ENCODE assay signal across 8 mouse cellular contexts in the genomic region with DNA sequence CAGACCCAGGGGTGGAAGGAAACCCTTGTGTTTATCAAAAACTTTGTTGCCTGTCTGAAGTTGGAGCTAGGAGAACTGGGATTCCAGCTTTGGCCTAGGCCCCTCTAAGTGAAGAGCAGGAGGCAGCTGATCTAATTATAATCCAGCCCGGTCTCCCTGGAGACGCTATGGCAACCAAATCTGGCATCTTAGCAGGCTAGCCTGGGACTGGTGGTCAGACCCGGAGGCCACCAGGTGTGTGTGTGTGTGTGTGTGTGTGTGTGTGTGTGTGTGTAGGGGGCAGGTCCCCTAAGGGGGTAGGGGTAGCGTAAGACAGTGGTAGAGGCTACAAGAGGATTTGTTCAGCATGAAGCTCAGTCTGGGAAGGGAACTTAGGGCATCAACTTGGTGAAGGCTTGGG. TPM values are rescaled to one million over a fixed set of nuclear protein-coding genes. Genes with fewer than 3 reads are reported as not detected.
DNase-seq lines count a peak whose midpoint lies in the region; ATAC-seq and TF ChIP-seq lines count a peak whose summit lies in the region.

No protein-coding gene starts in this region.

- intact Hi-C loops in heart, adult 2 months (cut with DNase I): loop anchor here (5.0 kb wide), 2 partner anchors 42 to 68 kb away; partner anchors contain the start of gene Usp19

- no peaks in the 10 kb centered on the region for H3K79me2 ChIP-seq in heart, adult 2 months (replicated peaks; ENCODE audit: control insufficient read depth, insufficient read depth, low read length)

- peak; percentile 37 for ATAC-seq in heart, embryonic 15.5 days (replicated peaks; ENCODE audit: insufficient number of reproducible peaks, insufficient read depth, low FRiP score, low read depth)
- peak; percentile 0; the same call in 1 of the 2 replicates for ATAC-seq in limb, embryonic 12.5 days (ENCODE audit: insufficient number of reproducible peaks, insufficient read depth, low FRiP score, low TSS enrichment, low read depth)
- ATAC-seq in neural tube, embryonic 15.5 days (ENCODE audit: low FRiP score): peak; percentile 4; the same call in 1 of the 2 replicates
- ATAC-seq in erythroid progenitor cell, adult 5-6 weeks (replicated peaks; ENCODE audit: low FRiP score, poor library complexity, severe bottlenecking): no peak

- peaks cover 22% of the 10 kb centered on the region for H3K36me3 ChIP-seq in heart, embryonic 10.5 days
- no peaks in the 10 kb centered on the region for H3K36me3 ChIP-seq in heart, adult 2 months (ENCODE audit: control insufficient read depth, insufficient read depth, low read length)
- peaks cover 14% of the 10 kb centered on the region for H3K36me3 ChIP-seq in heart, embryonic 15.5 days
- peaks cover 23% of the 10 kb centered on the region for H3K36me3 ChIP-seq in limb, embryonic 12.5 days
- H3K36me3 ChIP-seq in neural tube, embryonic 15.5 days: peaks cover 18% of the 10 kb centered on the region

- no peak for TF ChIP-seq POLR2A in heart, adult 2 months (IDR thresholded peaks at IDR 0.05; ENCODE audit: insufficient read depth, low read depth, low read length)

- no peak for TF ChIP-seq CTCF in heart, adult 2 months (IDR thresholded peaks at IDR 0.05)

- WGBS in heart, embryonic 10.5 days: 38% methylated on average over 4 of the region's 4 CpGs
- WGBS in heart, adult 2 months: 55% methylated on average over 4 of the region's 4 CpGs
- WGBS in heart, embryonic 15.5 days: 34% methylated on average over 4 of the region's 4 CpGs
- 45% methylated on average over 4 of the region's 4 CpGs for WGBS in limb, embryonic 12.5 days
- WGBS in neural tube, embryonic 15.5 days: 22% methylated on average over 4 of the region's 4 CpGs

- H3K27ac ChIP-seq in heart, embryonic 10.5 days: peak overlapping the region; percentile 95
- H3K27ac ChIP-seq in heart, adult 2 months: no peak overlapping the region
- H3K27ac ChIP-seq in heart, embryonic 15.5 days: peak overlapping the region; percentile 94
- H3K27ac ChIP-seq in limb, embryonic 12.5 days: peak overlapping the region; percentile 80
- peak overlapping the region; percentile 87 for H3K27ac ChIP-seq in neural tube, embryonic 15.5 days (replicated peaks)

- peaks cover 59% of the 10 kb centered on the region for H3K4me1 ChIP-seq in heart, embryonic 10.5 days
- 0 out of 2 replicates have a peak, but pooled peaks cover 2% of the 10 kb centered on the region for H3K4me1 ChIP-seq in heart, adult 2 months (ENCODE audit: control insufficient read depth, insufficient read depth, low read length)
- H3K4me1 ChIP-seq in heart, embryonic 15.5 days (replicated peaks): peaks cover 50% of the 10 kb centered on the region
- H3K4me1 ChIP-seq in limb, embryonic 12.5 days (replicated peaks): peaks cover 45% of the 10 kb centered on the region
- H3K4me1 ChIP-seq in neural tube, embryonic 15.5 days: peaks cover 50% of the 10 kb centered on the region

- peak overlapping the region; percentile 74 for H3K4me3 ChIP-seq in heart, embryonic 10.5 days
- H3K4me3 ChIP-seq in heart, adult 2 months: no peak overlapping the region
- H3K4me3 ChIP-seq in heart, embryonic 15.5 days: peak overlapping the region; percentile 23
- peak overlapping the region; percentile 57; the same call in 1 of the 2 replicates for H3K4me3 ChIP-seq in limb, embryonic 12.5 days (replicated peaks)
- H3K4me3 ChIP-seq in neural tube, embryonic 15.5 days (replicated peaks): peak overlapping the region; percentile 74

- no peak for TF ChIP-seq EP300 in heart, adult 2 months (IDR thresholded peaks at IDR 0.05; ENCODE audit: insufficient read depth, low read depth, low read length)

- no peaks in the 10 kb centered on the region for H3K27me3 ChIP-seq in heart, embryonic 10.5 days (ENCODE audit: insufficient read depth, poor library complexity, severe bottlenecking)
- no peaks in the 10 kb centered on the region for H3K27me3 ChIP-seq in heart, adult 2 months (ENCODE audit: control insufficient read depth, insufficient read depth, low read length)
- no peaks in the 10 kb centered on the region for H3K27me3 ChIP-seq in heart, embryonic 15.5 days
- no peaks in the 10 kb centered on the region for H3K27me3 ChIP-seq in limb, embryonic 12.5 days
- no peaks in the 10 kb centered on the region for H3K27me3 ChIP-seq in neural tube, embryonic 15.5 days (replicated peaks)

- H3K4me2 ChIP-seq in heart, embryonic 15.5 days: peak overlapping the region; percentile 94
- H3K4me2 ChIP-seq in limb, embryonic 12.5 days: peak overlapping the region; percentile 74
- H3K4me2 ChIP-seq in neural tube, embryonic 15.5 days: peak overlapping the region; percentile 83

- peak; percentile 92 for DNase-seq in heart, embryonic 10.5 days (ENCODE audit: low spot score)
- DNase-seq in heart, adult 2 months: no peak
- DNase-seq in brain, adult 2 months (ENCODE audit: low read depth, low spot score): peak; percentile 80
- DNase-seq in thymus, postnatal 36 days: no peak

- no peak overlapping the region for H3K9ac ChIP-seq in heart, adult 2 months (ENCODE audit: low read depth, low read length)
- H3K9ac ChIP-seq in heart, embryonic 15.5 days: peak overlapping the region; percentile 32; the same call in 1 of the 2 replicates
- H3K9ac ChIP-seq in limb, embryonic 12.5 days (replicated peaks): peak overlapping the region; percentile 37
- H3K9ac ChIP-seq in neural tube, embryonic 15.5 days (replicated peaks): no peak overlapping the region

- no peaks in the 10 kb centered on the region for H3K9me3 ChIP-seq in heart, embryonic 10.5 days
- H3K9me3 ChIP-seq in heart, embryonic 15.5 days (replicated peaks): no peaks in the 10 kb centered on the region
- H3K9me3 ChIP-seq in limb, embryonic 12.5 days: no peaks in the 10 kb centered on the region
- no peaks in the 10 kb centered on the region for H3K9me3 ChIP-seq in neural tube, embryonic 15.5 days (replicated peaks)

RNA-seq across cellular contexts. Expression of gene Ccdc71, which starts 10.5 kb away (rescaled TPM):
- 46.6 and 61.1 TPM in 2 replicates for polyA plus RNA-seq in heart, embryonic 10.5 days (2016; fragmentation: Nextera tagmentation; extraction: Ambion mirVana)
- total RNA-seq in heart, adult 2 months (2021): 10 to 100 TPM; 22.5 to 26.6 TPM
- 14.7 and 16.7 TPM in 2 replicates for polyA plus RNA-seq in heart, adult 2 months (2012; rRNA removed)
- 32.2 and 42.1 TPM in 2 replicates for polyA plus RNA-seq in heart, embryonic 15.5 days (2015; fragmentation: Nextera tagmentation; extraction: Ambion mirVana)
- polyA plus RNA-seq in limb, embryonic 12.5 days (2016; fragmentation: Nextera tagmentation; extraction: Ambion mirVana): 44.6 and 49.5 TPM in 2 replicates
- polyA plus RNA-seq in neural tube, embryonic 15.5 days (2015; fragmentation: Nextera tagmentation; extraction: Ambion mirVana): 53.7 and 64.4 TPM in 2 replicates
- total RNA-seq in erythroid progenitor cell, adult 5-6 weeks (2015; ENCODE audit: low replicate concordance): 3.4 and 23.4 TPM in 2 replicates
- 9.5 and 14.6 TPM in 2 replicates for total RNA-seq in erythroid progenitor cell, adult 5-6 weeks (2017; ENCODE audit: low replicate concordance)

RNA-seq across cellular contexts. Expression of gene Klhdc8b, which starts 11.5 kb away (rescaled TPM):
- polyA plus RNA-seq in heart, embryonic 10.5 days (2016; fragmentation: Nextera tagmentation; extraction: Ambion mirVana): 86.8 and 106 TPM in 2 replicates
- total RNA-seq in heart, adult 2 months (2021): 1 to 10 TPM; 4.9 to 5.8 TPM
- polyA plus RNA-seq in heart, adult 2 months (2012; rRNA removed): 21.5 and 26.6 TPM in 2 replicates
- polyA plus RNA-seq in heart, embryonic 15.5 days (2015; fragmentation: Nextera tagmentation; extraction: Ambion mirVana): 95.7 and 103 TPM in 2 replicates
- polyA plus RNA-seq in limb, embryonic 12.5 days (2016; fragmentation: Nextera tagmentation; extraction: Ambion mirVana): 33.0 and 36.0 TPM in 2 replicates
- polyA plus RNA-seq in neural tube, embryonic 15.5 days (2015; fragmentation: Nextera tagmentation; extraction: Ambion mirVana): 58.4 and 59.8 TPM in 2 replicates
- 2.5 and 2.9 TPM in 2 replicates for total RNA-seq in erythroid progenitor cell, adult 5-6 weeks (2015; ENCODE audit: low replicate concordance)
- 5.4 TPM in 1 of 2 replicates, not detected in the other for total RNA-seq in erythroid progenitor cell, adult 5-6 weeks (2017; ENCODE audit: low replicate concordance)

RNA-seq across cellular contexts. Expression of gene BC048562, which starts 13.6 kb away (rescaled TPM):
- not detected in 2 replicates for polyA plus RNA-seq in heart, embryonic 10.5 days (2016; fragmentation: Nextera tagmentation; extraction: Ambion mirVana)
- total RNA-seq in heart, adult 2 months (2021): not detected
- polyA plus RNA-seq in heart, adult 2 months (2012; rRNA removed): not detected in 2 replicates
- polyA plus RNA-seq in heart, embryonic 15.5 days (2015; fragmentation: Nextera tagmentation; extraction: Ambion mirVana): not detected in 2 replicates
- not detected in 2 replicates for polyA plus RNA-seq in limb, embryonic 12.5 days (2016; fragmentation: Nextera tagmentation; extraction: Ambion mirVana)
- not detected in 2 replicates for polyA plus RNA-seq in neural tube, embryonic 15.5 days (2015; fragmentation: Nextera tagmentation; extraction: Ambion mirVana)
- total RNA-seq in erythroid progenitor cell, adult 5-6 weeks (2015; ENCODE audit: low replicate concordance): not detected in 2 replicates
- not detected in 2 replicates for total RNA-seq in erythroid progenitor cell, adult 5-6 weeks (2017; ENCODE audit: low replicate concordance)

RNA-seq across cellular contexts. Expression of gene Ccdc36, which starts 21.6 kb away (rescaled TPM):
- 1.1 and 1.5 TPM in 2 replicates for polyA plus RNA-seq in heart, embryonic 10.5 days (2016; fragmentation: Nextera tagmentation; extraction: Ambion mirVana)
- not detected for total RNA-seq in heart, adult 2 months (2021)
- not detected in 2 replicates for polyA plus RNA-seq in heart, adult 2 months (2012; rRNA removed)
- polyA plus RNA-seq in heart, embryonic 15.5 days (2015; fragmentation: Nextera tagmentation; extraction: Ambion mirVana): 0.84 and 1.1 TPM in 2 replicates
- polyA plus RNA-seq in limb, embryonic 12.5 days (2016; fragmentation: Nextera tagmentation; extraction: Ambion mirVana): 2.1 and 2.4 TPM in 2 replicates
- 1.3 and 1.7 TPM in 2 replicates for polyA plus RNA-seq in neural tube, embryonic 15.5 days (2015; fragmentation: Nextera tagmentation; extraction: Ambion mirVana)
- not detected in 2 replicates for total RNA-seq in erythroid progenitor cell, adult 5-6 weeks (2015; ENCODE audit: low replicate concordance)
- 1.1 TPM in 1 of 2 replicates, not detected in the other for total RNA-seq in erythroid progenitor cell, adult 5-6 weeks (2017; ENCODE audit: low replicate concordance)

RNA-seq across cellular contexts. Expression of gene Lamb2, which starts 29.7 kb away (rescaled TPM):
- polyA plus RNA-seq in heart, embryonic 10.5 days (2016; fragmentation: Nextera tagmentation; extraction: Ambion mirVana): 46.3 and 57.4 TPM in 2 replicates
- 100 to 1,000 TPM; 326 to 360 TPM for total RNA-seq in heart, adult 2 months (2021)
- polyA plus RNA-seq in heart, adult 2 months (2012; rRNA removed): 272 and 392 TPM in 2 replicates
- polyA plus RNA-seq in heart, embryonic 15.5 days (2015; fragmentation: Nextera tagmentation; extraction: Ambion mirVana): 55.5 and 64.2 TPM in 2 replicates
- 40.8 and 43.7 TPM in 2 replicates for polyA plus RNA-seq in limb, embryonic 12.5 days (2016; fragmentation: Nextera tagmentation; extraction: Ambion mirVana)
- 17.5 and 18.8 TPM in 2 replicates for polyA plus RNA-seq in neural tube, embryonic 15.5 days (2015; fragmentation: Nextera tagmentation; extraction: Ambion mirVana)
- total RNA-seq in erythroid progenitor cell, adult 5-6 weeks (2015; ENCODE audit: low replicate concordance): not detected in 2 replicates
- total RNA-seq in erythroid progenitor cell, adult 5-6 weeks (2017; ENCODE audit: low replicate concordance): not detected in 2 replicates

Comparison
In these comparisons a context has a peak if more than half of its experiments do, and no peak if none do; other contexts are left out.
1. DNase-seq: peak in heart, embryonic 10.5 days (single experiment) and brain, adult 2 months (single experiment); none in heart, adult 2 months (0 of 2) and thymus, postnatal 36 days (0 of 2).
2. H3K9ac ChIP-seq: peak in heart, embryonic 15.5 days (single experiment) and limb, embryonic 12.5 days (single experiment); none in heart, adult 2 months (single experiment) and neural tube, embryonic 15.5 days (single experiment).
3. Peak in every context shown above with its lines, with median percentiles within 50 percentile points of each other: H3K4me2 ChIP-seq.